Mouse (Mus musculus) midbrain, embryonic 11.5 days (tissue): ENCODE measurements around the gene Sypl. TPM values are rescaled to one million over a fixed set of nuclear protein-coding genes. Genes with fewer than 3 reads are reported as not detected.

Source experiments
- ATAC-seq: fragments of 200-750 bp; cut with Nextera tagmentation; 2 replicates; pipeline ENCODE4 v1.8.0; 2017; ENCODE audit warnings: moderate TSS enrichment, moderate library complexity; ENCODE audit not compliant: low FRiP score
- DNase-seq: peaks from one replicate; pipeline ENCODE4 v3.0.0; 2015; ENCODE audit warnings: low spot score; ENCODE audit errors: missing footprints
- H3K27ac ChIP-seq: fragments of 300-500 bp; sonication (generic); 2 replicates; pipeline ENCODE4 v1.5.1; 2014; ENCODE audit warnings: low read depth, low read length
- H3K27me3 ChIP-seq: fragments of 300-500 bp; sonication (generic); 2 replicates; pipeline ENCODE4 v1.6.1; 2014; ENCODE audit warnings: mild to moderate bottlenecking, low read length, moderate library complexity, mixed read lengths; ENCODE audit not compliant: control insufficient read depth, insufficient read depth
- H3K36me3 ChIP-seq: fragments of 300-500 bp; sonication (generic); 2 replicates; pipeline ENCODE4 v1.6.1; 2014; ENCODE audit warnings: mild to moderate bottlenecking, low read length, moderate library complexity, mixed read lengths; ENCODE audit not compliant: control insufficient read depth, insufficient read depth
- H3K4me1 ChIP-seq: fragments of 300-500 bp; sonication (generic); 2 replicates; pipeline ENCODE4 v1.6.1; 2014; ENCODE audit warnings: low read length; ENCODE audit not compliant: control insufficient read depth, insufficient read depth
- H3K4me2 ChIP-seq: fragments of 300-500 bp; sonication (generic); 2 replicates; pipeline ENCODE4 v1.6.1; 2014; ENCODE audit warnings: mild to moderate bottlenecking, moderate library complexity
- H3K4me3 ChIP-seq: fragments of 300-500 bp; sonication (generic); 2 replicates; pipeline ENCODE4 v1.5.1; 2014; ENCODE audit warnings: low read depth, low read length
- H3K9ac ChIP-seq: fragments of 300-500 bp; sonication (generic); 2 replicates; pipeline ENCODE4 v1.6.1; 2014; ENCODE audit warnings: low read length
- H3K9me3 ChIP-seq: fragments of 300-500 bp; sonication (generic); 2 replicates; pipeline ENCODE4 v1.6.1; 2016; ENCODE audit warnings: low read length; ENCODE audit not compliant: control insufficient read depth
- WGBS: fragments of 180-500 bp; shearing (Covaris S2); extraction: QIAGEN DNeasy Blood & Tissue Kit; methylation state at CpG from one replicate; pipeline ENCODE4 v1.1.7; 2014; 5-methylcytosine and 5-hydroxymethylcytosine counted together
- polyA plus RNA-seq: library from polyadenylated mRNA; unstranded; fragments of >200 nt; fragmentation: Nextera tagmentation; extraction: Ambion mirVana; gene quantifications from 2 replicates; pipeline ENCODE4 v1.2.1, GENCODE M21; 2014

Gene Sypl
- polyA plus RNA-seq, 1 experiment from 2014 or later: 45.3 TPM

DNA sequence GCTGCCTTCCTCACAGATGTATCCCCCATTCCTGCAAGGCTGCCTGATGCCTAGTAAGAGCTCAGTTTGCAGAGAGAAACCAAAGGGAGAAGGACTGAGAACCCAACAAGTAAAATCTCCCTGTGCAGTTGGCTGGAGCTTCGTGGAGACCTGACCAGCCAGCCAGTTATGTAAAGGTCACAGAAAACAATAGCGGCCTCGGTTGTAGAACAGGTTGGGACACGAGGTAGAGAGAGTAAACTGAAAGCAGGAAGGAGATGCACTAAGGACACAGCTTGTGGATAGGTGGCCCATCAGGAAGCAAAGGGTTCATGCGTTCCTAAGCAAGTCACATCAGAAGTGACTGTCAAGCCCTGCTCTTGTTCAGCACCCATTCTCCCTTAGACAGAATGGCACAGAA lies 52.2 kb downstream of the Sypl start:
- ATAC-seq (no peak), DNase-seq (no peak)
- Histone ChIP-seq H3K9ac (no peak overlapping the region), H3K36me3 (no peaks in the 10 kb centered on the region), H3K9me3 (no peaks in the 10 kb centered on the region), H3K27ac (no peak overlapping the region), H3K4me1 (no peaks in the 10 kb centered on the region), H3K4me3 (no peak overlapping the region), H3K27me3 (no peaks in the 10 kb centered on the region), H3K4me2 (no peak overlapping the region)
- 84% methylated on average over 5 of the region's 5 CpGs for WGBS

DNA sequence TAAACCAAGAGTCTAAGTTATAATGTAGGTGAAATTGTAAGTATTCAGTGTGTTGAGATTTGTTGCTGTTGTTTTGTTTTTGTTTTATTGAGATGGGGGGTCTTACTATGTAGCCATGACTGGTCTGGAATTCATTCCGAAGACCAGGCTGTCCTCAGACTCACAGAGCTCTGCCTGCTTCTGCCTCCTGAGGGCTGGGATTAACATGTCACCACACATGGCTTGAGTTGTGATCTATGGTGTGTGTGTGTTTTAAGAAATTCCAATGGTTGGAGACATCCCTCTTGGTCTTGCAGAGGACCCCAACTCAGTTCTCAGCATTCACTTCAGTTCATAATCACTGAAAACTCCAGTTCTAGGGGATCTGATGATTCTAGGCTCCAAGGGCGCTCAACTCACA lies 53.5 kb downstream of the Sypl start:
- Histone ChIP-seq H3K9me3 (no peaks in the 10 kb centered on the region), H3K9ac (no peak overlapping the region), H3K36me3 (no peaks in the 10 kb centered on the region), H3K4me3 (no peak overlapping the region), H3K4me1 (no peaks in the 10 kb centered on the region), H3K4me2 (no peak overlapping the region), H3K27me3 (no peaks in the 10 kb centered on the region), H3K27ac (no peak overlapping the region)
- 84% methylated on average over 2 of the region's 2 CpGs for WGBS
- ATAC-seq (no peak), DNase-seq (no peak)

GRCm38 (mm10) chr12:33008305-33009110 lies 54.8 kb downstream of the Sypl start:
- Histone ChIP-seq H3K36me3 (no peaks in the 10 kb centered on the region), H3K27ac (no peak overlapping the region)

DNA sequence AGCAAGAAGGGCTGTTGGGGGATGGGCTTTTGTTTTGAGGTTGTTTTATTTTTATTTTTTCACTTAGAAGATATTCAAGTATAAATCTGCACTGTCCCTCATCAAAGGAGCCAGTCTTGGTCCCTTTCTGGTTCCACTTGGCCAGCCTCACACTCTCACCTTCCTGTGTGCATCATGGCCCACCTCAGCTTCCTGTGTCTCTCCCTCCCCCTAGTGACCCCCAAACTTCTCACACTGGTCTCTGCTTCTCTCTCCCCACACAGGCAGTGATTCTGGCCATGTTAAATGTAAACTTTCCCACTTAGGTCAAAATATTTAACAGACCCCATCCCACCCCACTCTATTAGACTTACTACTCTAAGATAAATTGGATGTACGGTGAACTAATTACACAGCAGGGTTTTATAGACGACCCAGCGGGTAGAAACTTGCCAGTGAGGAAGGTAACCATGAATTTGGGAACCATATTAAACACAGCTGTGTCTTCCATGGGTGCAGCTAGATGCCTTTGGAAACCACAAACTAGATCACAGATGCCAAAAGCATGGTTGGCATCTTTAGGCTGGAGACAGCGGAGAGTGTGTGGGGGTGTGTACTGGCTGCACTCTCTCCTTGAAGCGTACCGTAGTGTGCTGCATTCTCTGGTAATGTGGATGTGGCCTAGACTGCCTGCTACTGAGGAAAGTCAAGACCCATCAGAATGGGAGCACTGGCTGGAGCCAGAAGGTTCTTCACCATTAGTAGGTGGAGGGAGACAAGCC lies 55.7 kb downstream of the Sypl start:
- Histone ChIP-seq H3K36me3 (no peaks in the 10 kb centered on the region), H3K4me2 (no peak overlapping the region), H3K9me3 (no peaks in the 10 kb centered on the region), H3K4me1 (no peaks in the 10 kb centered on the region), H3K27ac (no peak overlapping the region), H3K9ac (no peak overlapping the region), H3K27me3 (no peaks in the 10 kb centered on the region), H3K4me3 (no peak overlapping the region)
- WGBS: 94% methylated on average over 6 of the region's 6 CpGs
- ATAC-seq: no peak
- DNase-seq: no peak

More at GRCm38 (mm10) chr12:33008305-33009110, 54.8 kb downstream of the Sypl start:
- ATAC-seq (peak; percentile 40; the same call in 1 of the 2 replicates), DNase-seq (no peak)
- H3K4me2 ChIP-seq: no peak overlapping the region
- H3K9me3 ChIP-seq: no peaks in the 10 kb centered on the region
- H3K9ac ChIP-seq: no peak overlapping the region
- no peak overlapping the region for H3K4me3 ChIP-seq
- no peaks in the 10 kb centered on the region for H3K4me1 ChIP-seq
- no peaks in the 10 kb centered on the region for H3K27me3 ChIP-seq
- WGBS: 46% methylated on average over 7 of the region's 7 CpGs

- Histone ChIP-seq H3K4me1 (no peaks in the 10 kb centered on the region), H3K4me2 (no peak overlapping the region), H3K9me3 (no peaks in the 10 kb centered on the region), H3K36me3 (no peaks in the 10 kb centered on the region), H3K27ac (no peak overlapping the region), H3K9ac (no peak overlapping the region), H3K27me3 (no peaks in the 10 kb centered on the region), H3K4me3 (no peak overlapping the region)
- DNase-seq (no peak), ATAC-seq (no peak)
- 41% methylated on average over 3 of the region's 3 CpGs for WGBS
Measured at GRCm38 (mm10) chr12:33010026-33010425, 56.3 kb downstream of the Sypl start.

DNA sequence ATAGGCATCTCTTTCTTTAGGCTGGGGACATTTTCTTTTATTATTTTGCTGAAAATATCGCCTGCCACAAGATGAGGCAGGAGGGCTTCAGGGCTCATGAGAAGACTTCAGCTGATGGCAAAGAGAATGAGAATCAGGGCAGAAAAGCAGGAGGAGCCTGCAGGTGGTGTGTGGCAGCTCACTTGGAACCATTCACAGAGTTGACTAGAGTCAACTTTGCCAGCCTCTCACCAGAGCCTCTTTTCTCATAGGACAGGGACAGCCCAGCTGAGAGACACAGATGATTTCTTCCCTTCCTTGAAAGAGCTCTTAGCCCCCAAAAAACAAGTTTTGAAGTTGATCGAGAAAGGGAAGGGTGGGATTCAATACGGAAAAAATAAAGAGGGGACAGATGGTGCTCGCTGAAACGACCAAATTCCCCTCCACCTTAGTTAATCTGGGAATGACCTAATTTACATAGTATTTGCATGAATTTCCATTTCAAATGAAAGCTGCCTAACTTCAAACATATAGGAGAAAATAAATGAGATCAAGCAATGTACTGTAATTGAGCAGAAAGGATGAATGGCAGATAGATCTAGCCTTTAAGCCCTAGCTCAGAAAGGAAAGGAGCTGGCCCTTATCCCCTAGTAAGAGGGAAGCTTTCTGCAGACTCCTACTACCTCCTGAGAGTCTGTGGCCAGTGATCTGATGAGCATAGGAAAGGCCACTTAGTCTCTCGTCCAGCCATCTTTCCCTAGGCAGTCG lies 60.5 kb downstream of the Sypl start:
- DNase-seq (peak; percentile 56), ATAC-seq (no peak)
- H3K27me3 ChIP-seq: no peaks in the 10 kb centered on the region
- no peaks in the 10 kb centered on the region for H3K4me1 ChIP-seq
- 59% methylated on average over 7 of the region's 7 CpGs for WGBS
- no peak overlapping the region for H3K27ac ChIP-seq
- no peak overlapping the region for H3K4me2 ChIP-seq
- no peak overlapping the region for H3K4me3 ChIP-seq
- H3K9ac ChIP-seq: no peak overlapping the region
- no peaks in the 10 kb centered on the region for H3K36me3 ChIP-seq
- no peaks in the 10 kb centered on the region for H3K9me3 ChIP-seq

DNA sequence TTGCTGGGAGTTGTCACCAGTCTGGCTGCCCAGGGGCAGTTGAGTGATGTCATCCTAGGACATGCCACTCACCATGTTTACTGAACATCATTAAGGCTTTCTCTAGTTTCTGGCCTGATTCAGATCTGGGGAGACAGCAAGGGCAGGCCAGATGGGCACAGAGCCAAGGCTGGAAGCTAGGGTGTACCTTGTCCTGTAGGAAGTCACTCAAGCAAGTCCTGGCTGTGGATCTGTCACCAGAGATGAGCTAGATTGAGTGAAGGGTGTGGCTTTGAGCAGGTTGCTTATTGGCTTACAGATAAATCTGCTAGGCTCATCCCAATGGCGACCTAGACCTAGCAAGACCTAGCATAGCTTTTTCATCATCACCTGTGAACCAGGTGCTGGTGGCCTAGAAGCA lies 61.4 kb downstream of the Sypl start:
- DNase-seq (peak; percentile 23), ATAC-seq (no peak)
- Histone ChIP-seq H3K36me3 (no peaks in the 10 kb centered on the region), H3K4me3 (no peak overlapping the region), H3K9ac (no peak overlapping the region), H3K4me1 (no peaks in the 10 kb centered on the region), H3K9me3 (no peaks in the 10 kb centered on the region), H3K27ac (no peak overlapping the region), H3K27me3 (no peaks in the 10 kb centered on the region), H3K4me2 (no peak overlapping the region)
- 87% methylated on average over 1 of the region's 1 CpGs for WGBS

DNA sequence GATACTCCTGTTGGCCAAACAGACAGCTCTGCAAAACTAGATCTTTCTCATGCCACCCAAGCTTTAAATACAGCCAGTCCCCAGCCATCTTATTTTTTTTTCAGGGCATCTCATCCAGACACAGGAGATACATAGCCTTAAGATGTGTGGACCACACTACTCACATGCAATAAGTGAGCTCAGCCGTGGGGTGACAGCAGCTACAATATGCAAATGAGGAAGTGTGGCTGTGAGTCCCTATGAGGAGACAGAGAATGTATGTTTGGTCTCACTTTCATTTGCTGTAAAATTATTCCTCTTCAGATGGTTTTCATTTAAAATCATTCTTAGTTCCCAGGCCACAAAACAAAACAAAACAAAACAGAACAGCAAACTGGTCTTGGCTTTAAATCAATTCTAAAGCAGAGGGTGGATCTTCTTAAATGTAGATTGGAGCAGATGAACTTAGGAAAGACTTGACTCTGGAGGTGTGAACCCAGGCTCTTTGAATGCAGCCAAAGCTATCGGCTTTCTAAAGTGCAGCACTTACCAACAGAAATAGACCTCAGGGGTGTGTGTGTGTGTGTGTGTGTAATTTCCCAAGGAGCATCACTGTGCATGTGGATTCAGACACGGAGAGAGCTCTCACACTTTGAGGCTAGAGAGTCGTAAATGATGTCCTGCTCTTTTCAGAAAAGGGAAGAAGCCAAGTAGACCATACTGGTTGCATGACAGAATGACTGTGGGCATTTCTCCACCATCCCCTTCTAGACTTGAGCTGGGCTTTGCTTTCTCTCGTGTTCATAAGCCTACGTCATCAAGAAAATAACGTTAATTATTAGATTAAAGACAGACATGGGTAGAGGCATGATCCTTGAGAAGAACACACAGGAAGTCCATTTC lies 63.4 kb downstream of the Sypl start:
- no peak for ATAC-seq
- Histone ChIP-seq H3K9ac (no peak overlapping the region), H3K36me3 (no peaks in the 10 kb centered on the region), H3K4me3 (no peak overlapping the region), H3K9me3 (no peaks in the 10 kb centered on the region), H3K4me1 (no peaks in the 10 kb centered on the region), H3K4me2 (no peak overlapping the region), H3K27me3 (no peaks in the 10 kb centered on the region), H3K27ac (no peak overlapping the region)
- DNase-seq: peak; percentile 57
- WGBS: 72% methylated on average over 7 of the region's 7 CpGs
